Mouse (Mus musculus) CH12.LX (cell line): ENCODE data around the gene Greb1. TPM values are rescaled to one million over a fixed set of nuclear protein-coding genes. Genes with fewer than 3 reads are reported as not detected.

Experiments used
- DNase-seq: peaks from one replicate; pipeline ENCODE4 v3.0.0-alpha.2; 2013; ENCODE audit errors: extremely low read depth
- H3K27ac ChIP-seq: 2 replicates; pipeline ENCODE4 v1.5.1; 2012; ENCODE audit warnings: low read depth, mild to moderate bottlenecking, control low read depth, moderate library complexity; ENCODE audit not compliant: insufficient read depth
- H3K27me3 ChIP-seq: replicated peaks from 2 replicates; pipeline ENCODE3; 2012; ENCODE audit warnings: inconsistent platforms
- H3K36me3 ChIP-seq, 2 experiments: replicated peaks in 1 of 2; 2 replicates each; pipeline versions ENCODE3 to v1.6.1; 2012; ENCODE audit warnings: inconsistent platforms in 1 of 2, low read length in 1 of 2, mild to moderate bottlenecking in 1 of 2, mixed read lengths in 1 of 2, moderate library complexity in 1 of 2; ENCODE audit not compliant: control insufficient read depth in 1 of 2, insufficient read depth in 1 of 2
- H3K4me1 ChIP-seq, 2 experiments: 2 replicates each; pipeline ENCODE4 v1.6.1; 2012; ENCODE audit warnings: inconsistent platforms in 1 of 2, moderate library complexity in 1 of 2; ENCODE audit not compliant: insufficient read depth in 2 of 2, control insufficient read depth in 1 of 2
- H3K4me2 ChIP-seq: 2 replicates; pipeline ENCODE4 v1.6.1; 2012; ENCODE audit warnings: low read depth, mild to moderate bottlenecking, control low read depth; ENCODE audit not compliant: poor library complexity, insufficient read depth, severe bottlenecking
- H3K4me3 ChIP-seq, 3 experiments: fragments of 150-350 bp in 1 of 3; sonication (generic) in 1 of 3; replicated peaks in 1 of 3; 2 replicates each; pipeline versions ENCODE3 to v1.5.1; 2011 to 2012; ENCODE audit warnings: low read depth in 2 of 3, low read length in 2 of 3, mild to moderate bottlenecking in 2 of 3, moderate library complexity in 2 of 3, control low read depth in 1 of 3, improper control_type of control experiment in 1 of 3, inconsistent platforms in 1 of 3, mixed read lengths in 1 of 3; ENCODE audit not compliant: poor library complexity in 1 of 3
- H3K79me2 ChIP-seq: replicated peaks from 2 replicates; pipeline ENCODE4 v1.6.1; 2012; ENCODE audit warnings: mild to moderate bottlenecking, moderate library complexity; ENCODE audit not compliant: control insufficient read depth, poor library complexity, insufficient read depth, severe bottlenecking; ENCODE audit errors: extremely low read depth
- H3K9ac ChIP-seq: 2 replicates; pipeline ENCODE4 v1.6.1; 2012; ENCODE audit warnings: low read depth, mild to moderate bottlenecking, control low read depth, moderate library complexity; ENCODE audit not compliant: insufficient read depth
- H3K9me3 ChIP-seq: replicated peaks from 2 replicates; pipeline ENCODE3; 2012; ENCODE audit warnings: low read length, inconsistent platforms, mixed read lengths
- BHLHE40 ChIP-seq: IDR thresholded peaks from 2 replicates; pipeline ENCODE4 v1.6.1; 2011; ENCODE audit warnings: mild to moderate bottlenecking, low read depth, low read length, improper control_type of control experiment
- CTCF ChIP-seq, 2 experiments: IDR thresholded peaks in 1 of 2; conservative IDR thresholded peaks in 1 of 2; 2 replicates each; pipeline ENCODE4 v1.5.1; 2011 to 2012; ENCODE audit warnings: low read depth in 2 of 2, low read length in 2 of 2, improper control_type of control experiment in 1 of 2, inconsistent platforms in 1 of 2, mild to moderate bottlenecking in 1 of 2, moderate library complexity in 1 of 2
- EP300 ChIP-seq: IDR thresholded peaks from 2 replicates; pipeline ENCODE4 v1.6.1; 2011; ENCODE audit warnings: low read length, improper control_type of control experiment
- ETS1 ChIP-seq: conservative IDR thresholded peaks from 2 replicates; pipeline ENCODE4 v1.6.1; 2012; ENCODE audit warnings: low read depth, mild to moderate bottlenecking, inconsistent platforms, low read length, improper control_type of control experiment, moderate library complexity
- HCFC1 ChIP-seq: IDR thresholded peaks from 2 replicates; pipeline ENCODE4 v1.6.1; 2012; ENCODE audit warnings: low read depth, mild to moderate bottlenecking, inconsistent platforms, low read length, improper control_type of control experiment
- KAT2A ChIP-seq: IDR thresholded peaks from 2 replicates; pipeline ENCODE4 v1.6.1; 2012; ENCODE audit warnings: low read length, improper control_type of control experiment, inconsistent platforms; ENCODE audit not compliant: insufficient replicate concordance
- MXI1 ChIP-seq: IDR thresholded peaks from 2 replicates; pipeline ENCODE4 v1.6.1; 2011; ENCODE audit warnings: mild to moderate bottlenecking, low read depth, low read length, improper control_type of control experiment
- NELFE ChIP-seq: IDR thresholded peaks from 2 replicates; pipeline ENCODE4 v1.6.1; 2011; ENCODE audit warnings: low read depth, low read length, improper control_type of control experiment
- PAX5 ChIP-seq: IDR thresholded peaks from 2 replicates; pipeline ENCODE4 v1.6.1; 2012; ENCODE audit warnings: low read length, inconsistent platforms, mixed read lengths
- USF1 ChIP-seq: IDR thresholded peaks from 2 replicates; pipeline ENCODE4 v1.6.1; 2014; ENCODE audit warnings: low read depth, mild to moderate bottlenecking, inconsistent platforms, low read length, improper control_type of control experiment
- ZC3H11A ChIP-seq: IDR thresholded peaks from 2 replicates; pipeline ENCODE4 v1.6.1; 2012; ENCODE audit warnings: low read depth, mild to moderate bottlenecking, inconsistent platforms, low read length, improper control_type of control experiment
- dilution Hi-C: fragments of 300-500 bp; cut with MboI; formaldehyde crosslinking; loops from 2 replicates; pipeline ENCODE4 v1.14.3; 2020; ENCODE audit warnings: low sequenced_read_pairs; ENCODE audit not compliant: extremely low pct_unique_long_range_greater_than_20kb, extremely low pct_ligation_motif_present
- in situ Hi-C: fragments of 300-500 bp; cut with MboI; formaldehyde crosslinking; loops from 3 replicates; pipeline ENCODE4 v1.14.3; 2019; ENCODE audit warnings: low sequenced_read_pairs, low pct_ligation_motif_present, low pct_unique_long_range_greater_than_20kb, mixed read lengths
- polyA plus RNA-seq: library from polyadenylated mRNA; unstranded; fragments of >175 nt; gene quantifications from 2 replicates; pipeline ENCODE4 v1.2.1, GENCODE M21; 2012; ENCODE audit warnings: low read depth; ENCODE audit not compliant: insufficient read length
- total RNA-seq, 2 experiments: library from RNA; depleted of rRNA; stranded (reverse); fragments of 300-350 nt in 1 of 2; fragments of >200 nt in 1 of 2; gene quantifications; 2 replicates each; pipeline ENCODE4 v1.2.3; 2012 to 2014

The Greb1 gene
- total and polyA plus RNA-seq, 3 experiments, result not detected

DNA sequence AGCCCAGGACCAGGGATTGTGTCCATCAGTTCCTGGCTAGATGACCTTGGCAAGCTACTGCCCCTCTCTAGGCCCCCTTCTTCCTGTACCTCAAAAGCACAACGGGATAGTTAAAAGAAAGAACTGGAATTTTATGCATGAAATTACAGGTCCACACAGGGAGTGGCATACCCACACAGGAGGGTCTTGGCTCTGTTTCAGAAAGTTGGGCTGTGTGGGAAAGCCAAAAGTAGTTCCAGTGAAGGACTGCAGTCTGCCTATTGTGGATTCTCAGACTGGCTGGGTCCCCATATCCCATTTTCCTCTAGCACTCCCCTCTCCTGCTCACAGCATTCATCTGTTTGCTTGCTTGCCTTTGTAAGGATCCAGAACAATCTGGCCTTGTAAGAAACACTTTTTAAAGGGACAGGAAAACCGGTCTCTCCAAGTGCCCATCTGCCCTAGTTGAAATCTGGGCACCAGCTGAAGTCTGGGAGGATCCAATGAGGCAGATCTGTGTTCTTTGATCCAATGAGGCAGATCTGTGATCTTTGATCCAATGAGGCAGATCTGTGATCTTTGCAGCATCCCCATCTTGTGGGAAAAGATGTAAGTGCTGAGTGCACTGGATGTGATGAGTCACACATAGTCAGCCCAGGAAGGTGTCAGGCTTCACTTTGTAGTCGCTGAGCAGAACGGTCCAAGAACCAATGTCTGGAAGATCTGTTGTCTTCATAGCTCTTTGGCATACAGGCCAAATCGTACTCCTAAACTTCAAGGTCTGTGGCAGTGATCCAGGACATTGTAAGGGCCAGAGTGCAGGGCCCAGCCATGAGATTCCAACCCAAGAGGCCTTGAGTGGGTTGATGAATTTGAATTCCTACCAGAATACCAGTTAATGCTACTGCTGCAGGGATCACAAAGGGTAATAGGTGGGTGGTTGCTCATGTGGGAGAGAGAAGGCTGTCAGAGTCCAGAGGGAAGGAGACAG, 143.5 kb downstream of the Greb1 start:
- in situ Hi-C loops, result no loop called here
- Histone ChIP-seq H3K4me2 (no peak overlapping the region), H3K27me3 (peaks cover 27% of the 10 kb centered on the region), H3K9ac (no peak overlapping the region), H3K79me2 (no peaks in the 10 kb centered on the region), H3K36me3 (no peaks in the 10 kb centered on the region), H3K9me3 (peaks cover 3% of the 10 kb centered on the region), H3K4me1 (no peaks in the 10 kb centered on the region), H3K27ac (no peak overlapping the region), H3K4me3 (no peak overlapping the region)
- DNase-seq, result no peak
- dilution Hi-C loops, result no loop called here
- TF ChIP-seq KAT2A (no peak), NELFE (no peak), PAX5 (no peak), ZC3H11A (no peak)

DNA sequence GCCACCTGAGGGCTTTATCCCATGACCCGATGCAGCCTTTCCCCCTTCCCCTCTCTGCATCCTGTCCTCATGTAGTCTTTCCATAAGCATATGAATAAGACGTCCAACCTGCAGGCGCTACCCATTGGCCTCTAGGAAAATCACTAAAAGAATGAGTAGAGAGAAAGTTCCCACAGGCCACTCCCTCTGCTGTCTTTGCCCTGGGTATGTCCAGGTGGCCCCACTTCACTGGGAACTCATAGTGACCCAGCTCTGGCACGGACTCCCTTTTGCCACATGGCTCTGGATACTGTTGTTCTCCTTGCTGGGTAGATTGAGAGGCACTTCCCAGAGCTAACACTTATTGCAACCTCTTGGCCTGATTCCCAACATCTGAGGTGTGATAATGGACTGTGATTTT, 145.1 kb downstream of the Greb1 start:
- H3K9me3 ChIP-seq, result peaks cover 3% of the 10 kb centered on the region
- in situ Hi-C loops (no loop called here), dilution Hi-C loops (no loop called here)
- no peaks in the 10 kb centered on the region for H3K79me2 ChIP-seq
- no peak overlapping the region for H3K9ac ChIP-seq
- H3K4me1 ChIP-seq, result no peaks in the 10 kb centered on the region
- H3K27me3 ChIP-seq, result peaks cover 27% of the 10 kb centered on the region
- no peak overlapping the region for H3K4me2 ChIP-seq
- H3K36me3 ChIP-seq, result no peaks in the 10 kb centered on the region
- no peak overlapping the region for H3K4me3 ChIP-seq
- no peak for TF ChIP-seq BHLHE40
- TF ChIP-seq ETS1, result no peak
- no peak for TF ChIP-seq HCFC1
- TF ChIP-seq MXI1, result no peak
- TF ChIP-seq CTCF (conservative IDR thresholded peaks at IDR 0.05 in 1 of 2, IDR thresholded peaks at IDR 0.05 in 1 of 2; ENCODE audit: low read depth in 2 of 2, low read length in 2 of 2), result no peak
- TF ChIP-seq USF1, result no peak
- TF ChIP-seq EP300, result no peak
- DNase-seq, result no peak
- no peak overlapping the region for H3K27ac ChIP-seq
